Mouse (Mus musculus): ENCODE measurements around the gene Spr. TPM values are rescaled to one million over a fixed set of nuclear protein-coding genes. Genes with fewer than 3 reads are reported as not detected.

The Spr gene
- polyA plus RNA-seq (2012; ENCODE audit: low replicate concordance), result 37.0 and 54.3 TPM in 2 replicates

GRCm38 (mm10) chr6:85137217-85138035, at the start of gene Spr:
Gene Spr (minus strand): TSS chr6:85137766.

Other genes with a start within 250 kb of the Spr start
- gene Exoc6b, start 68.3 kb downstream of the Spr start, polyA plus RNA-seq (2012; ENCODE audit: low replicate concordance), result 0.91 and 2.3 TPM in 2 replicates
- gene Emx1, start 49.7 kb upstream of the Spr start, polyA plus RNA-seq (2012; ENCODE audit: low replicate concordance), result not detected in 2 replicates
- 1.7 and 2.5 TPM in 2 replicates for gene Sfxn5, start 195.7 kb upstream of the Spr start, polyA plus RNA-seq (2012; ENCODE audit: low replicate concordance)
- 3.3 and 3.4 TPM in 2 replicates for gene Rab11fip5, start 236.9 kb upstream of the Spr start, polyA plus RNA-seq (2012; ENCODE audit: low replicate concordance)